Mouse (Mus musculus): Measurements from ENCODE around the gene Ank. TPM values are rescaled to one million over a fixed set of nuclear protein-coding genes. Genes with fewer than 3 reads are reported as not detected.
A peak's percentile ranks its signal among the peaks of the same experiment; 100 is the strongest.

Ank gene
- polyA plus RNA-seq, 1 experiment: not detected

DNA sequence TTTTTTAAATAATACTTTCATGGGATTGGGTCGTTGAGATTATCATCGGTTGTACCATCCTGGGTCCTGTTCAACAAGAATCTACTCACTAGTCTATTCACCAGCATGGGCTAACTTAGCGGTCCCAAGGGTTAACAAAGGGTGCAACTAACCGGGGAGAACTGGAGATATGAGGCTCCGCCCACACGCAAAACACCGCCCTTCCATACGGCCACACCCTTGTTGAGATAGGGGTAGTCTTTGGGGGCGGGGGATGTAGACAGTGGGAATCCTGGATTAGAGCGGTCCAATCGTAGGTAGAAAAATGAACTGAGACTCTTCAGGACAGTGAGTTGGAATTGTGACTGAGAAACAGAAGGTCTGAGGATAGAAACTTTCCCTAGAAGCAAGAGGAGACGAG is 10.2 kb downstream of the Ank start:
- Histone ChIP-seq H3K4me1 (ENCODE audit: control insufficient read depth, insufficient read depth, low read length) (peaks cover 31% of the 10 kb centered on the region), H3K4me3 (ENCODE audit: insufficient read depth, low read depth, low read length) (no peak overlapping the region), H3K27ac (ENCODE audit: insufficient read depth, low read depth, low read length) (no peak overlapping the region)
- WGBS: 86% methylated on average over 12 of the region's 12 CpGs
- TF ChIP-seq POLR2A (IDR thresholded peaks at IDR 0.05; ENCODE audit: insufficient read depth, low read depth, low read length) (no peak), CTCF (IDR thresholded peaks at IDR 0.05; ENCODE audit: insufficient read depth, low read depth, low read length) (no peak)

DNA sequence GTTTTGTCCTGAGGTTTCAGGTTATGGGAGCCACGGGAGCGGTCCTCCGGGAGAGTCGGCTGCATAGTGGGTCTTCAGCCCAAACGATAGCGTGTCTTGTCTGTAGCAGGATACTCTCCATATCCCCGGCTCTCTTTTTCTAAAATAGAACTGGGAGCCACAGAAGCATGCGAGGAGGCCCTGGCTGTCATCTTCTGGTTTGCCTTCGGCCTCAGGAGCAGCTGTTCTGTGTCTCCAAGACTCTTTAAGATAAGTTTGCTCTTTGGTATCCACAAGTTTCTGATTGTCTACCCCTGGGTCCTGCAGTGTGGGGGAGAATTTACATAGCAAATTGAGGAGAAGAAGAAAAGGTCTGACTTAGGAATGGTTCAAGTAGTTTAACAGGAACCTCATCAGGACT is 10.7 kb downstream of the Ank start:
- Histone ChIP-seq H3K4me3 (ENCODE audit: insufficient read depth, low read depth, low read length) (no peak overlapping the region), H3K27ac (ENCODE audit: insufficient read depth, low read depth, low read length) (no peak overlapping the region), H3K4me1 (ENCODE audit: control insufficient read depth, insufficient read depth, low read length) (peaks cover 34% of the 10 kb centered on the region)
- TF ChIP-seq POLR2A (IDR thresholded peaks at IDR 0.05; ENCODE audit: insufficient read depth, low read depth, low read length): no peak
- TF ChIP-seq CTCF (IDR thresholded peaks at IDR 0.05; ENCODE audit: insufficient read depth, low read depth, low read length): no peak
- 83% methylated on average over 9 of the region's 9 CpGs for WGBS

DNA sequence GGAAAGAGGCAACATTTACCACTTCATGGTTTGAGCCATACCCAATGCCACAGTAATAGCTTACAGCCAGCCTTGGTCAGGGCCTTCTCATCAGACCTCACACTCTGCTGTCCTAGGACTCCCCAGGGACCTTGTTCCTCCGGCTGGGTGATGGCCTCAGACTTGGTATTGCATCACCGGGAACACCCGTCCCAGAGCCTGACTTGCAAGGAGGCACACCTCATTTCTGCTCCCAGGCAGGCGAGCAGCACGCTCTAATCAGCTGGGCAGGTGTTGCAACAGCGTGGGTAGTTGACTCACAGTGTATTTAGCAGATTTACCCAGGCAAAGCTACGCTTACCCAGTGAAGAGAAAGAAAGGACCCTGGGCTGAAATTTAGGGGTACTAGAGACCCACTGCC is 11.2 kb downstream of the Ank start:
- Histone ChIP-seq H3K27ac (ENCODE audit: insufficient read depth, low read depth, low read length) (no peak overlapping the region), H3K4me3 (ENCODE audit: insufficient read depth, low read depth, low read length) (no peak overlapping the region), H3K4me1 (ENCODE audit: control insufficient read depth, insufficient read depth, low read length) (peaks cover 30% of the 10 kb centered on the region)
- 69% methylated on average over 7 of the region's 7 CpGs for WGBS
- TF ChIP-seq POLR2A (IDR thresholded peaks at IDR 0.05; ENCODE audit: insufficient read depth, low read depth, low read length) (no peak), CTCF (IDR thresholded peaks at IDR 0.05; ENCODE audit: insufficient read depth, low read depth, low read length) (no peak)

DNA sequence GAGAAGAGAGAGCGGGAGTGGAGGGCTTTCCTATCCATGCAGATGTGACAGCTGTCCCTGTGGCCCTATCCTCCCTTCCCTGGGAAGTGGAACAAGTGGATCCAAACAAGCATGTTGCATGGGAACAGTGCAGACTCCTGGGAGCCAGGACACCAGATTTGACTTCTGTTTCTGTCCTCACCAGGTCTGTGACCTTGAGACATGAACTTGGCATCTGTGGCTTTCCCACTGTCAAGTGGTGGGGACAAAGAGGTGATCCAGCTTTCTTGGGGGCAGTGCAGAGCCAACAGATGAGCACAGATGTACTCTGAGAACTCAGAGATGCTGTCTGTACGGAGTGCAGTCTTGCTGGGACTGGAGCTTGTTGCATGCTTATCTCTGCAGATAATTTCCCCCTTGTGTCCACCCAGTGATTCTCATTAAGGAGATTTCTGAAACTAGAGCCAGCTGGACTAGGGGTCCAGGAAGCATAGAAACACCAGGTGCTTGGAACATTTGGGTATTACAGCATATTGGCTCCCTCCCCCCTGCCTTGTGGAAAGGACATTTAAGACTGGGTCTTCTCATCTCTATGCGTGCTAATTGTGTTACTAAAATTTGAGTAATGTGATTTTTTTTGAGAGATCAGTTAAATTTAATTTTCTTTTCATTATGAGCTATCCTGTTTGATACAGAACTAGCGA is 14.0 kb downstream of the Ank start:
- Histone ChIP-seq H3K27ac (ENCODE audit: insufficient read depth, low read depth, low read length) (peak overlapping the region; percentile 16; the same call in 1 of the 2 replicates), H3K4me1 (ENCODE audit: control insufficient read depth, insufficient read depth, low read length) (peaks cover 32% of the 10 kb centered on the region), H3K4me3 (ENCODE audit: insufficient read depth, low read depth, low read length) (no peak overlapping the region)
- WGBS: 70% methylated on average over 4 of the region's 4 CpGs
- TF ChIP-seq POLR2A (IDR thresholded peaks at IDR 0.05; ENCODE audit: insufficient read depth, low read depth, low read length) (no peak), CTCF (IDR thresholded peaks at IDR 0.05; ENCODE audit: insufficient read depth, low read depth, low read length) (no peak)

DNA sequence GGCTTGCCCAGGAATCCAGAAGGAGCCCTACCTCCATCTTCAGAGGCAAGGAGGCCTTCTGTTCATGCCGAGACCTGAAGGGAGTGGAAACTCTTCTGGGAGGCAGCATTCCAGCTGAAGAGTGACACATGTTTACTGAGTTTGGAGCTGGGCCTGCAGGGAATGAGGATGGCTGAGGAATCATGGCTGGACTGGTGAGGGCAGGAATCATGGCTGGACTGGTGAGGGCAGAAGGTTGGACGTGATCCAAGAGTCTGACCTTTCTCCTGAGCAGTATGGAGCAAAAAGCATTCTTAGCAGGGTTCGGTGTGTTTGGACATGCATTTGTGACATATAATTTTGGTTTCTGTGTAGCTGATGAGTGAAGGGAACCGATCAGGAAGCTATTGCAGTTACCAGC is 15.5 kb downstream of the Ank start:
- 82% methylated on average over 4 of the region's 4 CpGs for WGBS
- H3K27ac ChIP-seq (ENCODE audit: insufficient read depth, low read depth, low read length): no peak overlapping the region
- H3K4me3 ChIP-seq (ENCODE audit: insufficient read depth, low read depth, low read length): no peak overlapping the region
- H3K4me1 ChIP-seq (ENCODE audit: control insufficient read depth, insufficient read depth, low read length): peaks cover 31% of the 10 kb centered on the region
- TF ChIP-seq CTCF (IDR thresholded peaks at IDR 0.05; ENCODE audit: insufficient read depth, low read depth, low read length): no peak
- no peak for TF ChIP-seq POLR2A (IDR thresholded peaks at IDR 0.05; ENCODE audit: insufficient read depth, low read depth, low read length)

DNA sequence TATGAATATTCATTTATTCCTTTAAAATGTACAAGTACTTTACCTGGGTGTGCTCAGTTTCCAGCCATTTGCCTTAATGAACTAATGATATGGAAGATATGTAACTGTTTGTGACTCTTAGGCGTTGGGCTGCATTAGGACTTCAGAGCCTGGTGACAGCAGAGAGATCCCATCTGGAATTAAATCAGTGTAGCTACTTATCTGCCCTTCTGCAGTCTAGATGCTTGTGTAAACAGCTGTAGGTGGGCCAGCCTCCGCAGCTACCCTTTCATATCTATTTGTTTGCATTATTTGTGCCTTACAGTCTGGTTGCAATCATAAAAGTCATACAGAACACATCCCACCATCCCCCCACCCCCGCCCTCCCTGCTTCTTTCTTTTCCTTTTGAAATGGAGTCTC is 16.7 kb downstream of the Ank start:
- no peak for TF ChIP-seq CTCF (IDR thresholded peaks at IDR 0.05; ENCODE audit: insufficient read depth, low read depth, low read length)
- no peak for TF ChIP-seq POLR2A (IDR thresholded peaks at IDR 0.05; ENCODE audit: insufficient read depth, low read depth, low read length)
- peaks cover 30% of the 10 kb centered on the region for H3K4me1 ChIP-seq (ENCODE audit: control insufficient read depth, insufficient read depth, low read length)
- 61% methylated on average over 3 of the region's 3 CpGs for WGBS
- no peak overlapping the region for H3K27ac ChIP-seq (ENCODE audit: insufficient read depth, low read depth, low read length)
- H3K4me3 ChIP-seq (ENCODE audit: insufficient read depth, low read depth, low read length): no peak overlapping the region

DNA sequence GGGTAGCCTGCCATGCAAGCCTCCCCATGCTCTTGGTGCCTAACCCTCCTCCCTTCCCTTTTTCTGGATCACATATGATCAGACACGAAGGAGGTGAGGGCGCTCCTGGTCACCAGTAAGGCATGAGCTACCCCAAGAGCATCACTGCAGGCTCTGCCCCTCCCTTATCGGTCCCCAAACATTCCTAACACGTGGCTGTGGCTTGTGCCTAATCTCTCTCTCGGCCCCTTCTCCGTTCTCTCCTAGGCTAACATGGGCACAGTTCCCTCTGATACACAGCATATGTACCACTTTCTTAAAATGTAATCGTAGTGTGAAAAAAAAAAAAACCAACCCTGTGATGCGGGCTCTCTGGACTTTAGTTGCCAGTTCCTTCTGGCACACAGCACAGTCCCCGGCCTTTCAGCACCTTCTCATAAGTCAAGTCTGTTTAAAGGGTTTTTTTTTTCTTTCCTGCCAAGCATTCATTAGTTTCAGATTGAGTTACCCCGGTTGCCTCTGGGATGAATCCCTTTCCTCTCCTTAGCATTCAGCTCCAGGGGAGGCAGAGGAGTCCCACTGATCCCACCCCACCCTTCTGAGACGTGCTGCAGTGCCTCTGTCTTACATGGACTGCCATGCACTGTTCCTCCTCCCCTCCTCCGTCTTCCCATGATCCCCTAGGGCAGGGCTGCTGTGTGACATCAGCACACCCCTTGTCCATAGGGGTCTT is 19.2 kb downstream of the Ank start:
- 30% methylated on average over 12 of the region's 12 CpGs for WGBS
- Histone ChIP-seq H3K4me1 (ENCODE audit: control insufficient read depth, insufficient read depth, low read length) (peaks cover 40% of the 10 kb centered on the region), H3K4me3 (ENCODE audit: insufficient read depth, low read depth, low read length) (no peak overlapping the region), H3K27ac (ENCODE audit: insufficient read depth, low read depth, low read length) (no peak overlapping the region)
- TF ChIP-seq POLR2A (IDR thresholded peaks at IDR 0.05; ENCODE audit: insufficient read depth, low read depth, low read length) (no peak), CTCF (IDR thresholded peaks at IDR 0.05; ENCODE audit: insufficient read depth, low read depth, low read length) (no peak)

DNA sequence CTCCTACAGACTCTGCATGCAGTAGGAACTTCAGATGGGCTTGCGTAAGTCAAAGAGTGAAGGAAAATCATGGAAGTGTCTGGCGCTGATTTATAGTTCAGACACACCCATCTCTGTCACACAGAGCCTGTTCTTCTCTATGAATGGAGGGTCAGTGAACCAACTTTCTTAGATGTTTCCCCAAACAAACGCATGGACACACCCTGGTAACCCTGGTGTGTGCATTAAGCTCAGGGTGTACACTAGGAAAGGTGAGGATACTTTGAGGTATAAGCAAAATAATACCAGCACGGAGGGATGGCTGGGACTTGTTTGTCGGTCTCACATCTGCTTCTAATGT is 19.8 kb downstream of the Ank start:
- no peak overlapping the region for H3K4me3 ChIP-seq (ENCODE audit: insufficient read depth, low read depth, low read length)
- no peak for TF ChIP-seq POLR2A (IDR thresholded peaks at IDR 0.05; ENCODE audit: insufficient read depth, low read depth, low read length)
- no peak for TF ChIP-seq CTCF (IDR thresholded peaks at IDR 0.05; ENCODE audit: insufficient read depth, low read depth, low read length)
- H3K27ac ChIP-seq (ENCODE audit: insufficient read depth, low read depth, low read length): no peak overlapping the region
- 47% methylated on average over 5 of the region's 5 CpGs for WGBS
- H3K4me1 ChIP-seq (ENCODE audit: control insufficient read depth, insufficient read depth, low read length): peaks cover 43% of the 10 kb centered on the region

DNA sequence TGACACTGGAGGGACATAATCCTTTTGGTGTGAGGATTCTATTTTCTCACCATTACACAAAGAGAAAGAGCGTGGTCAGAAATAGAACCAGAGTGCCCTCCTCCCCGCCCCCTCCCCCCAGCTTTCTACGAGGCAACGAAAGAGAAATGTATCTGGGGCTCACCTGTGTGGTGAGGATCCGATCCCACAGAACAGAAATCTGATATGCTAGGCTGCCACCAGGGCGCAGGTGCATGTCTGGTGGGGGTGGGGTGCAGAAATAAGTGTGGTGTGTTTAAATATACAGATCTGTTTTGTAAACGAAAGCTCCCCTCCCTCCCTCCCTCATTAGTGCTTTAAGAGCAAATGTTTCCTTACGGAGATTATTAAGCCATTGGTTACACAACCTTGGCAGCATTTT is 20.6 kb downstream of the Ank start:
- 37% methylated on average over 8 of the region's 8 CpGs for WGBS
- peaks cover 40% of the 10 kb centered on the region for H3K4me1 ChIP-seq (ENCODE audit: control insufficient read depth, insufficient read depth, low read length)
- no peak overlapping the region for H3K27ac ChIP-seq (ENCODE audit: insufficient read depth, low read depth, low read length)
- TF ChIP-seq POLR2A (IDR thresholded peaks at IDR 0.05; ENCODE audit: insufficient read depth, low read depth, low read length): no peak
- TF ChIP-seq CTCF (IDR thresholded peaks at IDR 0.05; ENCODE audit: insufficient read depth, low read depth, low read length): no peak
- no peak overlapping the region for H3K4me3 ChIP-seq (ENCODE audit: insufficient read depth, low read depth, low read length)

All from olfactory bulb, adult 2 months (tissue).